Mouse (Mus musculus) right cerebral cortex, postnatal 36 days (tissue): ENCODE results near the gene Arv1.

ENCODE experiments used
- DNase-seq, 2 experiments: peaks; one replicate each; pipeline ENCODE4 v3.0.0; 2022; ENCODE audit warnings: low spot score in 2 of 2, mixed read lengths in 1 of 2

Arv1 gene

DNA sequence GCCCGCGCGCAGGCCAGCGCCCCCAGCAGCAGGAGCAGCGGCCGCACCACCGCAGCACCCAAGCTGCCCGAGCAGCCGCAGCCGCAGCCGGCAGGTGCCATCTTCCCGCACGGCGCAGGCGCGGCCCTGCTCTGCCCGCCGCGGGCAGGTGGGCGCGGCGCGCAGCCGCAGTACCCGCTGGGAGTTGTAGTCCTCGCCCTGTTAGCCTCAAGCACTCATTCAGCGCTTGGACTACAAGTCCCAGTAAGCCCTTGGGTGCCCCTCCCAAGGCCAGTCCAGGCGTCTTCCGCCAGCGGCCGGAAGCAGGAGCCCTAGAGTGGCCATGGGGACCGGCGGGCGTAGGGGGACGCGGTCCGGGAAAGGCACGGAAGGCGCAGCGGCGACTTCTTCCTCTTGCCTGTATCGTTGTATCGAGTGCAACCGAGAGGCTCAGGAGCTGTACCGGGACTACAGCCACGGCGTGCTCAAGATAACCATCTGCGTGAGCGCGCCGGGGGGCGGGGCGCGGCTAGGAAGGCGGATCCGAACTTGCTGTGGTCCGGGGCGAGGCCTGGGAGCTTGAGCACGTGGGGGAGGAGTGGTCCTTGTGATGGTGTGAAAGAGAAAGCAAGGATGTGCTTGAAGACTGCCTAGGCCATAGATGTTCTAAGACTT, at the start of gene Arv1, which contains the start of gene Ttc13:
Gene Arv1, plus strand, starts transcription at position 278 of the 654 bp plus-strand sequence.
Gene Ttc13, minus strand, starts transcription at position 122 of the 654 bp plus-strand sequence.
- DNase-seq, result peak; percentile 94 to 97

DNA sequence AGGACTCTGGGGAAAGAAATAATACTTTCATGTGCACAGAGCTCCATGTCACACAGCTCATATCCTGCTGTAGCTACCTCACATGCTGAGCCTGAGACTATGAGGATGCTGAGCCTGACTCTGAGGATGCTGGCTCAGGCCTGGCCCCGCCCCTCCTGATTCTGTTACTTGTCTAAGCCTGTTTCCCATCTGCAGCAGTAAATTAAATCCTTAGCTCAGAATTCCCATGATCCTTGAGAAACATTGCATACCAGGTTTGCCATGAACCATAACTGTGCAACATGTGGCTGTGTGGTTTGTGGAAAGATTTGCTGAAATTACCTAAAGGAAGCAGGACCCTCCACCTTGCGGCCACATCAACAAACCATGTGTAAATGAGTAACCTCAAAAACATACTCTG, 49.6 kb upstream of the Arv1 start:
- no peak for DNase-seq

DNA sequence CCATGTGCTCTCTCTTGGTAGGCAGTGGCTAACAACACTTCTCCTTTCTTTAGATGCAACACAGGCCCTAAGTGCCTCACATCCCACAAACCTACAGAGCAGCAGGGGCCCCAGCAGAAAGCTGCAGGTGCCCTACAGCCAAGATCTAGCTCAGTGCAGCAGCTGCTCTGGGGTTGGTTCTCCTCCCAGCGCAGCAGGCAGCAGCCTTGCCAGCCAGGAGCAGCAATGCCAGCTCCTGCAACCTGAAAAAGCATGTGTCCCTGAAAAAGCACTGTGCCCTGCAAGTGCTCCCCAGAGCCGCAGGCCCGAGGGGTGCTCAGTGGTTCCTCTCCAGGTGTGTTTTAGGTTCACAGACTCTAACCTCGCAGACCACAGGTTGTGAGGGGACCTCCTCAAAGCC, 45.3 kb upstream of the Arv1 start:
- no peak for DNase-seq

GRCm38 (mm10) chr8:124677078-124677477, 44.9 kb upstream of the Arv1 start:
- DNase-seq, result no peak

- DNase-seq, result peak; percentile 75 to 82
These were observed 44.5 kb upstream of the Arv1 start for GRCm38 (mm10) chr8:124677486-124677885.

GRCm38 (mm10) chr8:124678246-124678645, 43.7 kb upstream of the Arv1 start:
- DNase-seq, result no peak

DNA sequence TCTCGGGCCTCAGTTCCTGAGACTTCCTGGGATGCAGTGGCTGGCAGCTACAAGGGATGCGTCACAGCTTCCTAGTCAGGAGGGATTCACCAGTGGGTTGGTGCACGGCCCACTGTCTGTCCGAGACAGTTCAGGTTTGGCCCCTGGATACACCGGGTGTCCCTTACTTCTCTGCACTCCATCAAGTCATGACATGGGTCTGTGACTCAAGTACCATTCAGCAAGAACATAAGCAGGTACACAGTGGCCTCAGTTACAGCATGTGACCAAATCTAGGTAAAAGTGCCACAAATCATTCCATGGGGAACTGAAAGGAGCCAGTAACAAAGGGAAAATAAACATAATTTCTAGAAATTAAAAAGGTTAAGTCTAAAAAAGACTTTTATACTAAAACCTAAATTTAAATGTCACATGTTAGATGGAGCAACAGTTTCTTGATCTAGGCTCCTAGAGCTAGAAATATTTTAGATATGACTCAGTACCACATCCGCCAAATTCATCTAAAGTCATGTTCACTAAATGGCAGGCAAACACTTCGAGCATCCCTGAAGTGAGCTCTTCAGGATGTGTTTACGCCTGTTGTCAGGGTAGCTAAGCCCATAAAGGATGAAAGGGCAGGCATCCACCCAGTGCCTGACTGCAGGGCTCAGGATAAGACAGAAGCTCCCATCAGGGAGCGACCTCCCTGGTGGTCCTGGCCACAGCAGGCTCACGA, 40.7 kb upstream of the Arv1 start:
- no peak for DNase-seq

DNA sequence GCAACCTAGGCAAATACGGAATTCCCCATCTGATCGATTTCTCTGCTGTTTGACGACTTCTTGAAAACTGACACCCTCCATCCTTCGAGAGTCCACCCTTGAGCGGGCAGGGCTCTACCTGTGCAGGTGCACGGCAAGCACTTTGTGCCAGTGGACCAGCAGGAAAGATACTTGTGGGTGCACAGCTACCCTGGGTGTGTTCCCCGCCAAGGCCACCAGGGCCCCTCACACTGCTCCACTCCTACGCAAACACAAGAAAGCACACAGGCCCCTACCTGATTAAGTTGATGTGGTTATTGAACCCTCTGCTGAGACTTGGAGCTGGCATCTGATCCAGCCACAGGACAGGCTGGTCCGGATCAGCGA, 40.2 kb upstream of the Arv1 start:
- no peak for DNase-seq

DNA sequence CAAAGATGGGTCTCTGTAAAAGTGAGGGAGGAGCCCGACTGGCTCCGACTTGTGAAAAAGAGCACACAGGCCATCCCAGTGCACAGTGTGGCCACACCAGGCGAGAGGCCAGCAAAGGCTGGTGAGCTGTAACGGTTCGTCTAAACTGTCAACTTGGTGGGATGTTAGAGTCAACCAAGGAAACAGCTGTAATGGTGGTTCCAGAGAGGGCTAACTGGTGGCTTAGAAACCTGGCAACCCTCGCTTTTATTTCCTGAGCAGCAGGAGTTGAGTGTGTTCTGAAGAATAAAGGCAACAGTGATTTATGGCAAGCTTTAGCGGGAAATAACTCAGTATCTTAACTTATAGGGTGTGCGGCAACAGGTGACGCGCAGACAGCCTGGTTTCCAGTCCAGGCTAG, 39.7 kb upstream of the Arv1 start:
- DNase-seq, result no peak

DNA sequence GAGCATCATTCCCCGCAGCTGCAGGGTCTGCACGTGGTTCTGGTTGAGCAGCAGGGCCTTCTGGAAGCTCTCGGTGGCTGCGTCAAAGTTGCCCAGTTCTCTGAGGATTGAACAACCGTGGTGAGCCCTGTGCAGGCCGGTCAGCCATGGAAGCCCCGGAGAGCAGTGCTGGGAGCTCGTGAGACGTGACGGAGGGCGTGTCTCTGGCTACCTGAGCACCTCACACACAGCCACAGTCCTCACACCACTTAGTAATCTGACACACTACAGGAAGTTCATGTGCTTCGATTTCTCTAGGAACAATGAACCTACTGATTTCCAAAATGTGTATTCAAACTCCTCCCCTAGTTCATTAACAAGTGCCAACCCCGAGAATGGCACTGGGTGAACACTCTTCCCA, 33.0 kb upstream of the Arv1 start:
- no peak for DNase-seq

GRCm38 (mm10) chr8:124691706-124692105, 30.2 kb upstream of the Arv1 start:
- DNase-seq, result no peak

- no peak for DNase-seq
These were observed 26.4 kb upstream of the Arv1 start for GRCm38 (mm10) chr8:124695424-124696100.

DNA sequence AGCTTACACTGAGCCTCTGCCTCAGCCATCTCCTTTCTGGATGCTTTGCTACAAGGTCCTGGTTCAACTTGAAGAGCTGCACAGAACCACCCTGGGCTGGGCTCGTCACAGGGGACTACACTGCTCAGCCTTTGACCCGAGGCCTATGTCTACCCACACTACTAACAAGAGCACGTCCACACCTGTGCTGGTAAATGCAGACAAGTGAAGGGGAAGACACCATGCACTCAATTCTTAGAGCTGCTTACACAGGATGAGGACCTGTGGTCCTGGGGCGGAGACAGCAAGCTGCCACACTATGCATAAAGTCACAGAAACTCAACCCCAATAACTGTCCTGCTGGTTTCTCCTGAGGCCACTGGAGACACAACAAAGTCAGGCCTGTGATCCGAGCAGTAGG, 21.7 kb upstream of the Arv1 start:
- DNase-seq, result no peak

DNA sequence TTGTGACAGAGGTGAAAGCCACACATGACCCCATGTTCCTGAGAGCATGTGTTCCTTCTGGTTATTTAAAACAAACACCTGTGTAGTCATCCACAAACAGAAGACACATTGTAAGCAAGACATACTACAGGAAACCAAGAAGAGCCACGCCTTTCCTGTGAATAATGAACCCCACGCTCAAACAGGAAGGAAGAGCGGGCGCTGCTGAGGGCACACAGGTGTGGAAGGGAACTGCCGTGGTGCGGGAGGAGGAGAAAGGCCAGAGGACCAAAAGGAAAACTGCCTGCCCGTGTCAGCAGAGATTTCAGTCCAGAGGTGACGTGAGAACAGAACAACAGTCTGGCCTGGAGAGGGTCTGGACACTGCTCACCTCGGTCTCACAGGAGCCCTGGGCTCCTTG, 20.9 kb upstream of the Arv1 start:
- no peak for DNase-seq

GRCm38 (mm10) chr8:124702183-124702582, 19.8 kb upstream of the Arv1 start:
- DNase-seq, result peak in 1 of 2 experiments; percentile 48

DNA sequence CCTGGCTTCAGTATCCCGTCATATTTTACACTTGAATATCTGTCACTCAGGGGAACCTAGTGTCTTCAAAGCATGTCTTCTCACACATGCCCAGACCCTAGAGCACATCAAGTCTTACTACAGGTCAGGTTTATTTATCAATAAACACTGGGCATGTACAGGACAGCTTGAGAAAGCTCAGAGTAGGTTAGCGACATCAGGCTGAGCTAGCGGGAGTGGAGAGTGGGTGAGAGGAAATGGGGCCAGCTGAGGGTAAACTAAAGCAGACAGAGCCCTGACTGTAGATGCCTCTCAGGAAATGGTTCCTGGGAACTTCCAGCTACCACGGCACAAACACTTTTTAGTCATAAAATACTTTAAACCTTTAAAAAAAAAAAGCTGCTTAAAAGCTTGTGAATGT, 18.4 kb upstream of the Arv1 start:
- DNase-seq, result no peak

DNA sequence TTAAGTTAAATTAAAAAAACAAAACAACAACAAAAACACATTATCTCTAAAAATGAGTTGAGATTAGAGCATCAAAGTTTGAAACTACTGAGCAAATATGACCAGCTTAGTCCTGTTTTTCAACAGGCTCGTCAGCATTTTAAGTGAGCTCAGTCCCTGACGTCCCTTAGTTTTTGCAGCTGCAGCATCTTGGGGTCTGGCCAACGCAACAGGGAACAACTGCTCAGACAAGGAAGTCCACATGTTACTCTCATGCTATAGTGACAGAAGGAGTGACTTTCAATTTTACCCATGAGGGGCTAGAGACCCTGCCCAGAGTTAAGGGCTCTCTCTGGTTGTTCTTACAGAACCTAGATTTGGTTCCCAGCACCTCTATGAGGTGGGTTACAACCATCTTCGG, 17.6 kb upstream of the Arv1 start:
- DNase-seq, result no peak

DNA sequence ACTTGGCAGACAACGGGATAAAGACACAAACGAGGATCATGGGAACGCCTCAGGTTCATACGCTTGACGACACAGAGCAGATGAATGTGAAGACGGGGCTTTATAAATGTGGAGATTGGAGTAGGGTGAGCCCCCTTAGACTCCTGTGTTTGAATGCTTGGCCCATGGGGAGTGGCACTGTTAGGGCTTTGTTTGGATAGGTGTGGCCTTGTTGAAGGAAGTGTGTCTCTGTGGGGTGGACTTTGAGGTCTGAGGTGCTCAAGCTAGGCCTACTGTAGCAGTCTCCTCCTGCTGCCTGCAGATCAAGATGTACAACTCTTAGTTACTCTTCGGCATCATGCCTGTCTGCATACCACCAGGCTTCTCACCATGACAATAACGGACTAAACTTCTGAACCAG, 16.1 kb upstream of the Arv1 start:
- DNase-seq, result no peak

- no peak for DNase-seq
These were observed 8.7 kb upstream of the Arv1 start for GRCm38 (mm10) chr8:124713207-124713606.

GRCm38 (mm10) chr8:124715736-124716135, 6.2 kb upstream of the Arv1 start:
- DNase-seq, result no peak

DNA sequence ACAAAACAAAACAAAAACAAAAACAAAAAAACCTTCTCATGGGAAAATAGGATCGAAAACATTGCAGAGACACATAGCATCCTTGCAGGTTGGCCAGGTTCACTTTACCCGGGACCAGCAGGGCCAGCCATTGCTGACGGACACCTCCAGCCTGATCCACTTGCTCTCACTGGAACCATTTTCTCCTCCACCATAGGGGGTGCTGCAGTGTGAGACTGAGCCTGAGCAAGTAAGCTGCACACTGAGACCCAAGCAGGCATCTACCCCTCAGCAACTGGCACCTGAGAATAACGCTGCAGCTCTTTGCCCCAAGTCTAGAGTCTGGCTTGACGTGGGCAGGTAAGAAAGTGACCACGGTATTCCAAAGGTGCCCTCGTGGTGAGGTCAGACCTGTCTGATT, 1.8 kb upstream of the Arv1 start:
- DNase-seq, result no peak

GRCm38 (mm10) chr8:124720938-124721861, 739 bp upstream of the Arv1 start:
- peak in 1 of 2 experiments; percentile 11 for DNase-seq
